Mouse (Mus musculus) layer of hippocampus, postnatal 14 days (tissue): ENCODE data around the gene Zfp654. TPM values are rescaled to one million over a fixed set of nuclear protein-coding genes. Genes with fewer than 3 reads are reported as not detected.

Experiments used
- DNase-seq, 2 experiments: peaks; one replicate each; pipeline ENCODE4 v3.0.0; 2021 to 2022; ENCODE audit warnings: low spot score in 2 of 2, mixed read lengths in 1 of 2
- total RNA-seq, 2 experiments: library from RNA; stranded (reverse); gene quantifications; 2 replicates each; pipeline ENCODE4 v1.2.3; 2021

Zfp654 gene
- total RNA-seq, 2 experiments from 2014 or later, result 12.9 TPM

DNA sequence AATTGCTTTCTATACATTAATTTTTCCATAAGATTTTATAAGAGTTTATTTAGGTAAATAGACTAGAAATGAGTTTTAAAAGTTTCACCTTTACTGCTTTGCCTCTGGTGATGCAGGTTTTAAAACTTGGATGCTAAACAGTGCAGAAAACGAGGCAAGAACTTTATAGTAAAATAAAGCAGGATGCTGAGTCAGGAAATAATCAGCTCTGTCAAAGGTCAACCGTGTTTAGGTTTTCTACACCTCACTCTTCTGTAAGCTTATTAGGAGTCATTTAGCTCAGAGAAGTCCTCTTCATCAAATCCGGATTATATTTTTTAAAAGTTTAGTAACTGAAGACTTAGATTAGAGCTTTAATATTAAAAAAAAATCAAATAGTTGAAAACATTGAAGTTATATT, 5.5 kb upstream of the Zfp654 start:
- no peak for DNase-seq

DNA sequence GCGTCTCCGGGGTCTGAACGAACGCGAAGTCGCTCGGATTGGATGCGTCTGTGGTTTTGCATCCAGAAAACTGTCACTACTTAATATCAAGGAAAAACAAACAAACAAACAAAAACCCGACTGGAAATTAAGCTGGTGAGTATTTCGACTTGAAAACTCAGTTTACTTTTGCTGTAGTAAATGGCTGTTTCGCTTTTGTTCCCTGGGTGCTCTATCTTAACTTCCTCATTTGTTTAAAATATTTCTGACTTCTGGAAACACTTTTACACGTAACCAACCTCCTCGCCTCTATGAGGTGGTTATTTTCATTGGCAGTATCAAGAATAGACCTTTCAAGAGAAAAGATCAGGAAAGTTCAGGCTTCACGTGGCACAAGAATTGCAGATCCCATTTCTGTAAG, 1.4 kb upstream of the Zfp654 start:
- no peak for DNase-seq

DNA sequence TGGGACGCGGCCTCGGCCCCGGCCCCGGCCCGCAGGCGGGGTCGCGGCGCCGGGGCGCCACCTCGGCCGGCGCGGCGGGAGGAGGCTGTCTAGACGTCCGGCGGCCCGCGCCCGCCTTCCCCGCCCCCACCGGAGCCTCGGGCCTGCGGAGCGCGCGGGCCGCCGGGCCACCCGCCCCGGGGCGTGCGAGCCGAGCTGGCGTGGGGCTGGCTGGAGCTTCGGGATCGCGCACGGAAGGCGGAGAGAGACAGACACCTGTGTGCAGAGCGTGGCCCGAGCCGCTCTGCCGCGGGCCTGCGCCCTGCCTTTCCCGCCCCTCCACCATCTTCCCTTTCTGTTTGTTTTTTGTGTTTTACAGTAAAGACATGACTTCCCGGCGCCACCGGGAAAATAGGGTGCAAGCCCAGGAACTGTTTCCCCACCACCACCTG, 1.0 kb upstream of the Zfp654 start:
- DNase-seq, result peak; percentile 24 to 39

DNA sequence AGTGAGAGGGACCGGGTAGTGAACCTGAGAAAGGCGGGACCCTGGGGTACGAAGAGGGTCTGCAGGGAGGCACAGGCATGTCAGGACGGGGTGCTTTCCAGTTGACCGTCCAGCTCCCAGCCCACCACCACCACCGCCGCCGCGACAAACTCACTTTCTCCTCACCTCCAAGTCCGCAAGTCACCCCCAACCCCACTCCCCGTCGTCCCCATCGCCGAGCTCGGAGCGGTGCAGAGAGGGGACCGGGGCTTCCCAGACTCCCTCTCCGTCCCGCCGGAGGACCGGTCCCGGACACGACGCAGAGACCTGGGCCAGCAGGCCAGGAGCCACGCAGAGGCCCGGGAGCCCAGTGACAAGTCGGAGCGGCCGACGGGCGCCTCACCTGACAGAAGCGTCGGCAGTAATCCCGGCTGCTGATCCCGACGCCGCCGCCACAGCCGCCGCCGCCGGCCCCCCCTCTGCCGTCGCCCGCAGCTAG, 328 bp downstream of the Zfp654 start:
- no peak for DNase-seq

DNA sequence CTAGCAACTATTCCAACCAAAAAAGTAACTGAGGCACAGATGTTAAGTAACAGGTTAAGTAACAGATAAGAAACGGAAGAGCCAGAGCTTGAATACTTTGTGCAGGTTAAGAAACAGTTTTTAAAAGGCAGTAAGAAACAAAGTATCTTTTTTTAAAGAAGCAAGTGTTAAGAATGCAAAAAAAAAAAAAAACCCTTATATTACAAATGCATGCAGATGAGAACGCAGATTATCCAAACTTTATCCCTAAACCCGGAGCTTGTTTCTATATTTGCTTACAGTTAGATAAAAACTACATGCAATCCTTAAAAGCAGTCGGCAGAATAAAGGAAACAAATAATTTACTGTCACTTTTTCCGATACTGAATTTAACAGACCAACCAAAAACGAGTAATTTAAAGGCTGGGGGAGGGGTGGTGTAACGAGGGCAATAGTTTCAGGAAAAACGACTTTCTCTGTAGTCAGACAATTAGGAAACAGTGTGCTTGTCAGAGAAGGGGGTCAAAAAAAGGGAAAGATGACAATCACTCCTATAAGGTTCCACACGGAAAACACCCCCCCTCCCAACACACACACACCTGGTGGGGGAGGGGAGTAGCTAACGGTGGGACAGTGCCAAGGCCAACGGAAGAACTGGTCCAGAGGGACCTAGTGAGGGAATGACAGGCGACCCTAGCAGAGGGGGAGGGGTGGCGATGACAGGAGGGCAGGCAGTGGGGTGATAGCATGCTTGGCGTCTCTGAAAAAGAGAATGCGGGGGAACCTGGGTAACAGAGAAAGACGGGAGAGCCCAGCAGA, 966 bp downstream of the Zfp654 start:
- DNase-seq, result peak; percentile 17 to 39

DNA sequence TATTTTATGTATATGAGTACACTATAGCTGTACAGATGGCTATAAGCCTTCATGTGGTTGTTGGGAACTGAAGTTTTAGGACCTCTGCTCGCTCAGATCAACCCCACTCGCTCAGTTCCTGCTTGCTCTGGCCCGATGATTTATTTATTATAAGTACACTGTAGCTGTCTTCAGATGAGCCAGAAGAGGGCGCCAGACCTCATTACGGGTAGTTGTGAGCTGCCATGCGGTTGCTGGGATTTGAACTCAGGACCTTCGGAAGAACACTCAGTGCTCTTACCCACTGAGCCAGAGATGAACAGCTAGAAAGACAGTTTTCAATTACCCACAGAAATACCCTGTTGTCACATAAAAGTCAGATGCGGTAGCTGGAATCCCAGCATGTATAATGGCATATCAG, 5.5 kb downstream of the Zfp654 start:
- no peak for DNase-seq

DNA sequence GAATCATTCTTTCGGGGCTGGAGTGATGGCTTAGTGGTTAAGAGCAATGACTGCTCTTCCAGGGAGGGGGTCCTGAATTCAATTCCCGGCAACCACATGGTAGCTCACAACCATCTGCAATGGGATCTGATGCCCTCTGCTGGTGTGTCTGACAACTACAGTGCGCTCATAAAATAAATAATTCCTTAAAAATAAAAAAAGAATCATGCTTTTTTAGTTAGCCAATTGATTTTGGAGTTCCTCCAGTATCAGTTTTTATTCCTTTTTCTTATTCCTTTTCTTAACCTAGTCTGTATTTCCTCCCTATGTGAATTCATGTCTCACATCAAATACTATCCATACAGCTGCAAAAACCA, 9.1 kb downstream of the Zfp654 start:
- DNase-seq, result no peak

DNA sequence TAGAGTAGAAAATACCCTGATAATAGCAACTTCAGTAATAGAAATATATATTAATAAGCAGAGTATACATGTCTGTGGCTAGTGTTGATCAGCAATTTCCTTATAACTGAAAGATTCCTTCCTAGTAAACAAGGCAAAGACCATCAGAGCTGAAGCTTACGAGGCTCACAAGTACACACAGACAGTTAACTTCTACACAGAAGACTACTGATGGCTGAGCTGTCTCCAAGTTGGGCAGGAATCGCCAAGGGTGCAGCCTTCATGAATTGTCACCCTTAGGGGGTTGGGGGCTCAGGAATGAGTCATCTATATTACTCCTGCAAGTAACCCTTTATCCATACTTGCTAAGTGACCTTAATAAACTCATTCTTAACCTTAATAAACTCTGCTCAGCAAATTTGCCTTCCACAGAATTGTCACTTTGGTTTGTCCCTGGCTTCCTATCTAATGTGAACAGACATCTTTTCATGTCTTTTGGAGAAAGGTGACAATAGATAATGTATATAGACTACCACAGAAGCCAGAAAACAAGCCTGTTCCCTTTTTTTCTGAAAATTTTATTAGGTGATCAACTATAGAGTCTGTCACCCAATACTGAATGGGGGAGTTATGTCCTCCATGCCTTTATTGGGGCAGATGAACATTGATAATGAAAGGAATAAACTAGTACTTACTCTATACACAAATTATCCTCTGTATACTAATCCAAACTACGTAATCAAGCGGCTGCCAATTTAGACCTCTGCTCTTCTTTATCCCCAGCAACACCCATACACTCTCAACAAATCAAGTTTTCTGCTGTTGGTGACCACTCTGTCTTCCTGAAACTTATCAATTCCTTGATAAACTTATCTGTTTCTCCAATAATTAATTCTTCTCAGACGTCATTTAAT, 9.7 kb downstream of the Zfp654 start:
- no peak for DNase-seq

DNA sequence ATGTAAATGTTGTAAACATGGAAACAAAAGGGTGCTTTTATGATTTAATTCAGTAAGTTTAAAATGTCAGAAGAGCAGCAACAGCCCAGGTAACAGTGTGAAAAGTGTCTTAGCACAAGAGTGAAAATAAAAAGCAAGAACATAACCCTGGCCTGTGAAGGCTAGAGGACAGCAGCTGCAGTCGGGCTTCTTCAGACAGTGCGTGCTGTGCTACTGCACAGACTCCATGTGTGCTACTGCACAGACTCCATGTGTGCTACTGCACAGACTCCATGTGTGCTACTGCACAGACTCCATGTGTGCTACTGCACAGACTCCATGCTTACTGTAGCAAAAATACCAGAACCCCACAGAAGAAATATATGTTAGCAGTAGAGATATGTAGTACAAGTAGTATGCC, 14.7 kb downstream of the Zfp654 start:
- DNase-seq, result no peak

DNA sequence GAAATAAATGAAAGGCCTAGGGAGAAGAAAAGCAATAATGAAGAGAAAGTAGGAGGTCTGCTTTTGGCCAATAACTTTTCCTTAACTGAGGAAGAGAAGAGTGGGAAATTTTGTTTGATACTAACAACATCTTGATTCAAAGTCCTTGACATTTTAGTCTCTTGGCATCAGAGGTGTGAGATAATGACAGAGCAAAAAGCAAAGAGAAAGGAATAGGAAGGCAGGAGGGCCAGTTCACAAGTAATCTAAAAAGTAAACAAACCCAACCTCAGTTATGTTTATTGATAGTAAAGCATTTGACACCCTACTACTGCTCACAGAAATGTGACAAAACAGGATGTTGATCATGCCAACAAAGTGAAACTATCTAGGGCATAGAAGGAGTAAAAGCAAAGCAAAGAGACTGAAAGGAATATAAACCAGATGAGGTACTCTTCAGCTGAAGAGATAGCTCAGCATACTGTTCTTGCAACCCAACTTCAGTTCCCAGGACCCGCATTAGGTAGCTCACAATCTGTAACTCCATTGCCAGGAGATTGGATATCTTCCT, 15.4 kb downstream of the Zfp654 start:
- DNase-seq, result no peak

DNA sequence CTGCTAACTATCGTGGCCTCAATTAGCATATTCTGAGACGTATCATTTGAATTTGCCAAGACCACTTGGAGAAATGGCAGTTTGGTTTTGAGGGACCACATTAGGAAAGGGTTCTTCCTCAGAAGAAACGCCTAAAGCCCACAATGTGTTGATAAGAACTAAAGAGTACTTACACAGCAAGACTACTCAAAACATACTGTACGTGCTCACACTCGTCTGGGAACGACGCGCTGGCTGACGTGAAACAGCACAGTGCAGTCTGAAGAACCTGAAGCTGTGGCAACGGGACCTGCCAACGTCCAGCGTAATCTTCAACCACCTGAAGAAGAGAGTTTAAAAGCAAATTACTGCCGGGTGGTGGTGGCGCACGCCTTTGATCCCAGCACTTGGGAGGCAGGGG, 21.2 kb downstream of the Zfp654 start:
- DNase-seq, result no peak

DNA sequence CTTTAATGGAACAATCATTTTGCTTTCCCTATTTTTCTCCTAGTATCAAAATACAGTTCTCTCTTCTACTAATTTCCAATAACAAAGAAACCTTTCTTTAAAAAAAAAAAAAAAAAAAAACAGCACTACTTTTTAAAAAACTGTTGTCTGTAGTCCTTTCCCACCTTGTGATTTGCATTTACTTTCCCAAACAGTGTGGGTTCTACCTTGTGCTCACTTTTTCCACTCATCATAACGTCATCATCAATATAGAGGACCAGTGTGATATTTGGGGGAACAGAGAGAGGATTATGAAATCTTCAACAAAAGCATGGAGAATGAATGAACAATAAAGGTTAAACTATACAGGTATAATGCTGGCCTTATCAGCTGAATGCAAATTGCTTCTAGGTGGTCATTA, 27.0 kb downstream of the Zfp654 start:
- DNase-seq, result no peak

DNA sequence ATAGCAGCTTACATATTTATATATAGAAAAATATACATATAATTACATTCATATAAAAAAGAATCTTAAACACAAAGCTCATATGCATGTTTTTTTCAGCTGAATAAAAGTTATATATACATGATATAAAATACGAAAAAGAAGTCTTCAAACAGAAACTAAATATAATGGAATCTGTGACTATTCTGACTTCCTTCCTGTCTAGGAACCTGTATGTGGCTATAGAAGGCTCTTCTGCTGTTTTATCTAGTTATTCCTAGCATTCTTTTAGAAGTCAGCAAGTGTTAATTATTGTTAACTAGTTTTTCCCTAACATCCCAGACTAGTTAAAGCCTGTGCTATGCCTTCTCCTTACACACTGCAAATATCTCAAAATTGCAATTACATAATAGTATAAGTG, 27.6 kb downstream of the Zfp654 start:
- no peak for DNase-seq

DNA sequence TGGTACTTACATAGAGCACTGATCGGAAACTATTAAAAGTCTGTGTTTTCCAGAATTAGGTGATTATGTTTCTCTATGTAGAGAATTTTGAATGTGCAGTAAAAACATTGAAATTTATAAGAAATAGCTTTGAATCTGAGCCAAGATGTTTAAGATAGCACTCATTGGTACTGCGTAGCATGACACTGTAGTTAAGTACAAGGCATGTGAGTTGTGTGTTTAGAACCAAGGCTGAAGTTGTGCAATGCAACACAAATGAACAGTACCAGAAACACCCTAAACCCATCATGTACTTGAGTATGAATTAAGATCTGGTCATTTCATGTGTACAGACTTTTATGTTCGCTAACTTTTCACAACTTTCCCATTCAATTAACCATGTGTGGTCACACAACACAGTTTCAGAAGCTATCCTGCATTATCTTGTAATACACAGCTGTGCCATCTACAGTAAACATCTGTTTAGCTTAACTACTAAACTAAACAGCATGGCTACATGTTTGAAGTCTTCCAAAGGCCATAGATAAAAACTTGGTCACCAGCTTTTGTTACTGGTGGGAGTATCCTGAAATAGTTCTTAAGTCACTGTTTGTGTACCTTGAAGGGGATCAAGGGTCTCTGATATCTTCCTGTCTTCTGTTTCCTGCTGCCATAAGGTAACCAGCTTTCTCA, 34.2 kb downstream of the Zfp654 start:
- DNase-seq, result no peak

DNA sequence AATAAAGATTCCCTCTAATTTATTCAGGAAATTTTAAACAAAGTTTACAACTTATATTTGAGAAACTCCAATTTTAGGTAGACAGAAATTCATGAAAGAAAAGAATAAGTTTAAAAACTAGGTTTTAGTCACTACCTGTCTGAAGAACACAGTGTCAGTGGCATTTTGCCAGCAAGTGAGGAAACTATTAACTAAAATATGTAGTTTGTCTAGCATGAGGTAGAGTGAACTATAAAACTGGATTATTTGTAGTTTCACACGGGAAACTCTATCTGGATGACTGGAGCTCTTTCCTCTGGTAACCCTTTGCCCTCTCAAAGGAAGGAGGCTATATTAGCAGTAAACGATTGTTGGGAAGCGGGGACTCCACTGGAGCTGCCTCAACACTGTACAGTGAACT, 48.4 kb downstream of the Zfp654 start:
- DNase-seq, result no peak

DNA sequence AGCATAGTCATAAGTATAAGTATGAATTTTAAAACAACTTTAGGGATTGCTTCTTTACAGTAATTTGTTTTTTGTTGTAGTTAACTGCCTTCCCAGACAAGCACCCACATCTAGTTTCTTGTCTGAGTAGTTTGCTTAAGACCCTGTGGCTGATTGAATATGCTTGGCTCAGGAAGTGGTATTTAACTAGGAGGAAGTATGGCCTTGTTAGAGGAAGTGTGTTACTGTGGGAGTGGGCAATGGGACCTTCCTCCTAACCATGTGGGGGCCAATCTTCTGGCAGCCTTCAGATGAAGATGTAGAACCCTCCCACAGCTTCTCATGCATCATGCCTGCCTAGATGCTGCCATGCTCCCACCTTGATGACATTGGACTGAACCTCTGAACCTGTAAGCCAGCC, 49.8 kb downstream of the Zfp654 start:
- DNase-seq, result no peak

DNA sequence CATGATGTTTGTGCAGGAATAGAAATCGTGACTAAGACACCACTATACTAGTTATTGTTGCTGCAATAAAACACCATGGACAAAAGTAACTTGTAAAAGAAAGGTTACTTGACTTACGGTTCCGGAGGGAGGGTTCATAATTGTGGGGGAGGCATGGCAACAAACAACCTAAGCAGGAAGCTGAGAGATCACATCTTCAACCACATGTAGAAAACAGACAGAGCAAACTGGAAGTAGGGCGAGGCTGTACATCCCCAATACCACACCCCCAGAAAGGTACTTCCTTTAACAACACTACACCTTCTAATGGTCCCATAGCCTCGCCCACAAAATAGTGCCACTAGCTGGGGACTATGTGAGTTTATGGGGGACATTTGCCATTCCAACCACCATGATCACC, 51.1 kb downstream of the Zfp654 start:
- DNase-seq, result no peak

DNA sequence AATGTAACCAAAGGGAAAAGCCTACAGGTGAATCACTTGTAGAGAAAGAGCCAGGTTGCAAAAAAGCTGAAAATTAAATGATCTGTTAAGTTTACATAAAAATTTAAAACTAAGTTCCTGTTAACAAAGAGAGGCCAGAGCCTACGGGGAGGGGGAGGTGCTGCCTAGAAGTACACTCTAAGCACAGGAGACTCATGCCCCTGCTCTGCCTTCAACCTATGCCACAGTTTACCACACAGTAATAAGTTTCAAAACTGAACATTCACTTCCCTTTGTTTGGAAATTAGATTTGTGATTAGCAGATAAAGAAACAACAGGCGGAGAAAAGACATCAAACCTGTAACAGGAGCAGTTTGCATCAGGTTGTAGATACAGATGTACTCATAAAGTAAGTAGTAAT, 56.6 kb downstream of the Zfp654 start:
- no peak for DNase-seq

DNA sequence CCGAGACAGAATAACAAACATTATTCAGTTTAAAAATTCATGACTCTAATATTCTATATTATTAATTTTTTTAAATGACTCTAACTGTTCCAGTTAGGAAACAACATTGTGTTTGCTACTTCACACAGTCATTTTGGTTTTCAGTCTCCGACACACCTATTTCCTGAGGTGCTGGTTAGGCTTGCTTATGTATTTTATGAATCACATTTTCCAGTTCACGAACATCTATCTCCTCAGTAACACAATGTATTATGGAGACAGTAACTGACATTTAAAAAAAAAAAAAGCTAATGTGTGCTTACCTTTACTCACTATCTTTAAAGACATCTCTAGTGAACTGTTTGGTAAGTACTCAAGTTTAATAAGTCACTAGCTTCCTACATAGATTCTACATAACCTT, 61.7 kb downstream of the Zfp654 start:
- no peak for DNase-seq

DNA sequence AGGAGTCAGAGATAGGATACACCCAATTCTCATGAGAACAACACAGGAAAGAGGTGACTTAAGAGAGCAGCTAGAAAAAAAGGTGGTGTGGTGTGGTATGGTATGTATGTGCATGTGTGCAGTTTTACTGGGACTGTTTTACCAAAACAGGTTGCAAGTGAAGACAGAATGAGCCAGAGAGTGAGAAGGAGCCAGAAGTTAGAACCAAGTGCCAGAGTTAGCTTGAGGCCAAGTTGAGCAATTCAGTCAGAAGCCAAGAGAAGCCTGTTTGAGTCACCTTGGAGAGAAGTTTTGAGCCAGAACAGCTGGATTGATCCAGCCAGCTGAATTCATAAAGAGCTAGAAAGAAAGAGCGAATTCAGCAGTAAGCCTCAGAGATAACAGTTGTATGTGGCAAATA, 75.9 kb downstream of the Zfp654 start:
- DNase-seq, result no peak

DNA sequence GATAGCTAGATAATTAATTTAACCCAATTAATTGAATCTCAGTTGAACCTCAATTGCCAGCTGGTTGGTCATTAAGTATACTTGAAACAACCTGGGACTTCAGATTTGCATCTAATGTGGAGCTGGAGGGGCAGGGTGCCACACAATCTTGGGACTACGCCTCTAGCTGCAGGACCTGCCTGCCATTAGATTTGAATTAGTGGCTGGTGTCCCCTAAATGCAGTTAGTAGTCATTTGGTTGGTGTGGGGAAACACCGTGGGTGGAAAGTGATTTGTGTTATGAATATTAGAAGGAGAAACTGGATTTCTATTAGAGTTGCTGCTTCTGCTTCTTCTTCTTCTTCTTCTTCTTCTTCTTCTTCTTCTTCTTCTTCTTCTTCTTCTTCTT, 80.0 kb downstream of the Zfp654 start:
- DNase-seq, result no peak
